Mouse (Mus musculus) neural tube, embryonic 11.5 days (tissue): ENCODE measurements at regions not wholly inside any gene's neighbourhood (a gene's known extent, or its start where the extent isn't known, plus 50 kb on each side); places are given as distances from the start of the nearest gene placed in this dataset.
"Not testable (repeated sequence)": the region's sequence is repeated elsewhere in the genome, so short reads cannot be mapped to it uniquely, and the experiment has no call there.

Source experiments
- ATAC-seq: fragments of 200-750 bp; cut with Nextera tagmentation; 2 replicates; pipeline ENCODE4 v1.8.0; 2017; ENCODE audit warnings: moderate number of reproducible peaks, mild to moderate bottlenecking, moderate TSS enrichment, moderate library complexity; ENCODE audit not compliant: insufficient read depth, low FRiP score, low TSS enrichment
- DNase-seq: peaks from one replicate; pipeline ENCODE4 v3.0.0-alpha.2; 2015; ENCODE audit warnings: low spot score
- H3K27ac ChIP-seq: fragments of 300-500 bp; sonication (generic); 2 replicates; pipeline ENCODE4 v1.5.1; 2014; ENCODE audit warnings: low read depth, mild to moderate bottlenecking, low read length
- H3K27me3 ChIP-seq: fragments of 300-500 bp; sonication (generic); 2 replicates; pipeline ENCODE4 v1.6.1; 2014; ENCODE audit warnings: mild to moderate bottlenecking, low read length, mixed read lengths; ENCODE audit not compliant: control insufficient read depth, insufficient read depth
- H3K36me3 ChIP-seq: fragments of 300-500 bp; sonication (generic); 2 replicates; pipeline ENCODE4 v1.6.1; 2014; ENCODE audit warnings: mild to moderate bottlenecking, low read length, moderate library complexity, mixed read lengths; ENCODE audit not compliant: control insufficient read depth, insufficient read depth
- H3K4me1 ChIP-seq: fragments of 300-500 bp; sonication (generic); 2 replicates; pipeline ENCODE4 v1.6.1; 2014; ENCODE audit warnings: low read length, mixed read lengths; ENCODE audit not compliant: control insufficient read depth, insufficient read depth
- H3K4me2 ChIP-seq: fragments of 300-500 bp; sonication (generic); 2 replicates; pipeline ENCODE4 v1.6.1; 2014; ENCODE audit warnings: low read depth, mild to moderate bottlenecking, moderate library complexity
- H3K4me3 ChIP-seq: fragments of 300-500 bp; sonication (generic); 2 replicates; pipeline ENCODE4 v1.5.1; 2014; ENCODE audit warnings: low read depth, low read length
- H3K9ac ChIP-seq: fragments of 300-500 bp; sonication (generic); 2 replicates; pipeline ENCODE4 v1.6.1; 2014; ENCODE audit warnings: mild to moderate bottlenecking, low read length
- H3K9me3 ChIP-seq: fragments of 300-500 bp; sonication (generic); 2 replicates; pipeline ENCODE4 v1.6.1; 2016; ENCODE audit warnings: low read length; ENCODE audit not compliant: control insufficient read depth
- WGBS: fragments of 180-500 bp; shearing (Covaris S2); extraction: QIAGEN DNeasy Blood & Tissue Kit; methylation state at CpG from one replicate; pipeline ENCODE4 v1.1.7; 2014; 5-methylcytosine and 5-hydroxymethylcytosine counted together

DNA sequence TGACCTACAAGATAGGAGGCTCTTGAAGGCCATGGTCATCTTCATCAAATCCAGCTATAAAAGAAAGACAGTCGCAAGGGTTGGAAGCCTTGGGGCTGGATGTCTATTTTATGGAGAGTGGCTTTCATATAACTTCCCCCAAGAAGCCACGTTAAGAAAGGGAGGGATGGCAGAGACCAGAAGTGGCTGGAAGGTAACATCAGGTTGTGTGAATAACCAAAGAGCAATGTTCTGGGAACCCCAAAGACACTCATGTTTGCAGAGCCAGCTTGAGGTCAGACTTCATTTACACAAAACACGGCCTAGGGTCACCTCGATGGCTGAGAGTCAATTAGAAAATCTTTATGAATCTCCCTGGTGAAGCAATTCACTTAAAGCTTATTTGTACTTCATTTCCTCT is 90.0 kb upstream of the Irx2 start:
- H3K9ac ChIP-seq, result no peak overlapping the region
- no peak overlapping the region for H3K4me2 ChIP-seq
- H3K36me3 ChIP-seq, result no peaks in the 10 kb centered on the region
- H3K4me1 ChIP-seq, result no peaks in the 10 kb centered on the region
- H3K4me3 ChIP-seq, result no peak overlapping the region
- DNase-seq (no peak), ATAC-seq (no peak)
- H3K27me3 ChIP-seq, result no peaks in the 10 kb centered on the region
- no peaks in the 10 kb centered on the region for H3K9me3 ChIP-seq
- WGBS, result 74% methylated on average over 4 of the region's 4 CpGs
- no peak overlapping the region for H3K27ac ChIP-seq

DNA sequence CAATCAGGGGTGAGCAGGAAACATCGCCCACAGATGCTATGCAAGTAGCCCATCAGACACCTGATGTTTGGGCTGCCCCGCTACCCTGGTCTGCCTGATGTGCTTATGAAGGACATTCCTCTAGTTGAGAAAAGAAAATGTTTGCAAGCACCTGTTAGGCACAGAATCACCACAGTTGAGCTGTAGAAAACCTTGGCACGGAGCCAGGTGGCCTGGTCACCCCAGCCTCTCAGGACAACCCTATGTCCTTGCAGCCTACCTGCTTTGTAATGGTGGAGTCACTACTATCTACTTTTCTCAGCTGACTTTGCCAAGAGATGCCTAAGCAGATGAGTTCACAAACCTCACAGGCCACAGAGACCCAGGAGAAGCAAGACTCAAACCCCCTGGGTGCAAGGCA is 86.9 kb upstream of the Irx2 start:
- no peaks in the 10 kb centered on the region for H3K36me3 ChIP-seq
- ATAC-seq, result no peak
- no peaks in the 10 kb centered on the region for H3K27me3 ChIP-seq
- H3K27ac ChIP-seq, result no peak overlapping the region
- no peaks in the 10 kb centered on the region for H3K4me1 ChIP-seq
- H3K9me3 ChIP-seq, result no peaks in the 10 kb centered on the region
- no peak overlapping the region for H3K4me2 ChIP-seq
- no peak overlapping the region for H3K9ac ChIP-seq
- WGBS, result 89% methylated on average over 3 of the region's 3 CpGs
- no peak overlapping the region for H3K4me3 ChIP-seq
- no peak for DNase-seq

DNA sequence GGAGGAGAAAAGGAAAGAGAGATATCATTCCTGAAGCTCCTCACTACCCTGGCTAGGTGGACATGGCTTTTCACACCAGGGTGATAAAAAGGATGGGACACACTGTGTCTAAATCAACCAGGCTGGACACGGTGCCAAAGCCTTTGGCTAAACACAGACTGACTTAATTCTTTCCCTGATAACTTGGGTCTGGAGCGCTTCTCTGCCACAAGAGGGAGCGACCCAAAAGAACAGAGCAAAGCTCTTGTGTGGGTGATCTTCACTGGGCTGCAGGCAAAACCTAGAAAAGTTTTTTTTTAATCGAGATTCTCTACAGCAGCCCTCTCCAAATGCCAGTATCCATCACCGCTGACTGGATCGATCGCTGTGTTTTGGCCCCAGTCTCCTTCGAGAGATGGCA is 70.7 kb upstream of the Irx2 start:
- no peak for DNase-seq

DNA sequence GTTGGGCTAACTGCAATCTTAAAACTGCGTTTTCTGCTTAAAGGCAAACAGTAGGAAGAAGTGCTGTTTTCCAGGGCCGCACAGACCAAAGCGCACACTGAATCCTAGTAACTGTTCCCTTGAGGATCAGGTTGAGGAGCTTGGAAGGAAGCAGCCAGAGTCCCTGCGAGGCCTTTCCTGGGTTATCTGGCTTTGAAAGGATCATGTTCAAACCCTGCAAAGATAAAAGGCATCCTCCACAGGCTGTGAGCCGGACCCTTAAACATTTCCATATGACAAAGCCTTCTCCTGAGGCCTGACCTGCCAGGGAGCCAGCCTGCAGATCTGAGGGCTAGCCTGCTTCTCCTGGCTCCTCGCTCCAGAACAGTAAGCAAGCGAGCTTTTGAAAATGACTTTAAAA is 56.7 kb upstream of the Irx2 start:
- Histone ChIP-seq H3K4me2 (no peak overlapping the region), H3K27me3 (no peaks in the 10 kb centered on the region), H3K27ac (no peak overlapping the region), H3K4me1 (no peaks in the 10 kb centered on the region), H3K4me3 (no peak overlapping the region), H3K9me3 (no peaks in the 10 kb centered on the region), H3K36me3 (no peaks in the 10 kb centered on the region), H3K9ac (no peak overlapping the region)
- DNase-seq, result no peak
- 34% methylated on average over 7 of the region's 7 CpGs for WGBS
- no peak for ATAC-seq

More for the DNA sequence above, 70.7 kb upstream of the Irx2 start:
- no peak for ATAC-seq
- Histone ChIP-seq H3K27me3 (no peaks in the 10 kb centered on the region), H3K4me3 (no peak overlapping the region), H3K9me3 (no peaks in the 10 kb centered on the region), H3K4me2 (no peak overlapping the region), H3K27ac (no peak overlapping the region), H3K4me1 (no peaks in the 10 kb centered on the region), H3K9ac (no peak overlapping the region), H3K36me3 (no peaks in the 10 kb centered on the region)
- WGBS, result 74% methylated on average over 8 of the region's 8 CpGs

DNA sequence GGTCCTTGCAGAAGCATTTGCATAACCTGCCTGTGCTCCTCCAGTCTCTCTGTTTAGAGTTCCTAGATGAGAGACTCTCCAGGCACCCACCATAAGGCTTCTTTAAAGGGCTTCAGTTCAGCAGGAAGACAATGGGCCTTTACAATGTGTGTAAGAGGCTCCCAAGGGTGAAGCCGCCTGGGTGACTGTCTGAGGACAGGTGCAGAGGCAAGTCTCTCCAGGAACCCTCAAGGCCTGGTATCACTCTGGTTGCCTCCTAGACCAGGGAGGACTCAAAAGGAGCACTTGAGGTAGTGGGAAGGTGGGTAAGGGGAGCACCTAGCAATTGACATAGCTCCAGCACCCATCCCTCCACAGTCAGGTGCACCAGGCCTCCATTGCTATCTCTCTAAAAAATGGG is 55.8 kb upstream of the Irx2 start:
- WGBS, result 36% methylated on average over 1 of the region's 1 CpGs
- no peak for DNase-seq

DNA sequence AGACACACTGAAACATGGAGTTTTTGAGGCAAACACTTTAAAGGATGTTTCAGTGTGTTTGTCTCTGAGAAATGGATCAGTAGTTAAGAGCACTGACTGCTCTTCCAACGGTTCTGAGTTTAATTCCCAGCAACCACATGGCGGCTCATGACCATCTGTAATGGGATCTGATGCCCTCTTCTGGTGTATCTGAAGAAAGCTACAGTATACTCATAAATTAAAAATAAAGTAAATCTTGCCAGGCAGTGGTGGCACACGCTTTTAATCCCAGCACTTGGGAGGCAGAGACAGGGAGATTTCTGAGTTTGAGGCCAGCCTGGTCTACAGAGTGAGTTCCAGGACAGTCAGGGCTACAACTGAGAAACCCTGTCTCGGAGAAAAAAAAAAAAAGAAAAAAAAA is 54.5 kb upstream of the Irx2 start:
- H3K4me3 ChIP-seq, H3K27me3 ChIP-seq, DNase-seq, H3K9ac ChIP-seq, H3K36me3 ChIP-seq, H3K4me1 ChIP-seq, H3K27ac ChIP-seq, ATAC-seq, H3K9me3 ChIP-seq, H3K4me2 ChIP-seq: not testable (repeated sequence)
- WGBS, result 70% methylated on average over 4 of the region's 4 CpGs

More for the DNA sequence above, 55.8 kb upstream of the Irx2 start:
- Histone ChIP-seq H3K9me3 (no peaks in the 10 kb centered on the region), H3K4me2 (no peak overlapping the region), H3K27ac (no peak overlapping the region), H3K4me1 (no peaks in the 10 kb centered on the region), H3K9ac (no peak overlapping the region), H3K36me3 (no peaks in the 10 kb centered on the region), H3K4me3 (no peak overlapping the region), H3K27me3 (no peaks in the 10 kb centered on the region)
- ATAC-seq, result no peak

DNA sequence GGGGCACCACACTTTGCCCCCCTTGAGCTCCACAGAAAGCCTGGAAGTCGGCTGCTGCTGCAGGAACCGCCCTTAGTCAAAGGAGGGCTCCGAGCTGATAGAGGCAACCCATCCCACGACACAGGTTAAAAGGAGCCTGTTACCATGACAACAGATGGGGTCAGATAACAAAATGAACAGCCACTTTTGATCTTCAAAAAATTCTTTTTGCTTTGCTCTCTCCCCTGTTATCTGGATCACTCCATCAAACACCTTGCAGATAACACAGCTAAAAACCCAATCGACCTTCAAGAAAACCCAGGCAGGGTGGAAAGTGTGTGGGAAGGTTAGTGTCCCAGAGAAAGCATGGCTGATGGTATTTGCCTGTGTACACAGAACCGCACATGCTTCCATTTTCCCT is 52.1 kb upstream of the Irx2 start:
- Histone ChIP-seq H3K4me3 (no peak overlapping the region), H3K36me3 (no peaks in the 10 kb centered on the region), H3K4me2 (no peak overlapping the region), H3K9me3 (no peaks in the 10 kb centered on the region), H3K9ac (no peak overlapping the region), H3K4me1 (no peaks in the 10 kb centered on the region), H3K27ac (no peak overlapping the region), H3K27me3 (no peaks in the 10 kb centered on the region)
- 40% methylated on average over 6 of the region's 6 CpGs for WGBS
- ATAC-seq (no peak), DNase-seq (no peak)

DNA sequence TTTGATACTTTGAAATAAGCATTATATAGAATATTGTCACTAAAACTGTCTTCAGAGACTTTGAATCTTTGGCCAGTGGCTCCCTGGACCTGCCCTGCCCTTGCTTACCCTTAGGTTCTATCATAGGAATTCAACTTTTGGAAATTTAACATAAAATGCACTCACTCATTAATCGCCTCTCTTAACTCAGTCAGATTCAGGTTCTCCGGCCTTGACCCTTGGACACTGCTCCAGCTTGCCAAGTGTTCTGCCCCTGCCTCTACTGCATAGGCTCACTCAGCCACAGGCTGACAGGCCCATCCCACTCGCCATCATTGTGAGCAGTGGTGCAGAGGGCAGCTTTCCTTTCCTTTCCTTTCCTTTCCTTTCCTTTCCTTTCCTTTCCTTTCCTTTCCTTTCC is 50.2 kb upstream of the Irx2 start:
- H3K36me3 ChIP-seq, result no peaks in the 10 kb centered on the region
- H3K9ac ChIP-seq, result no peak overlapping the region
- ATAC-seq (no peak), DNase-seq (no peak)
- no peaks in the 10 kb centered on the region for H3K27me3 ChIP-seq
- H3K4me3 ChIP-seq, result no peak overlapping the region
- no peak overlapping the region for H3K27ac ChIP-seq
- no peaks in the 10 kb centered on the region for H3K4me1 ChIP-seq
- H3K4me2 ChIP-seq, result no peak overlapping the region
- no peaks in the 10 kb centered on the region for H3K9me3 ChIP-seq
- WGBS, result 91% methylated on average over 3 of the region's 3 CpGs
